Mouse (Mus musculus): ENCODE data around the gene Klk1b9.
"Not testable (repeated sequence)": the region's sequence is repeated elsewhere in the genome, so short reads cannot be mapped to it uniquely, and the experiment has no call there.

The Klk1b9 gene

GRCm38 (mm10) chr7:43975761-43976160 is at the start of gene Klk1b9:
Klk1b9 (plus strand) TSS chr7:43976061.
- not testable (repeated sequence) for DNase-seq (ENCODE audit: low read depth, low spot score)

GRCm38 (mm10) chr7:43928521-43928920 is 47.3 kb upstream of the Klk1b9 start:
- peak; percentile 74 for DNase-seq (ENCODE audit: low read depth, low spot score)

- DNase-seq (ENCODE audit: low read depth, low spot score), result no peak
Measured at GRCm38 (mm10) chr7:43932337-43932736, 43.5 kb upstream of the Klk1b9 start.

DNA sequence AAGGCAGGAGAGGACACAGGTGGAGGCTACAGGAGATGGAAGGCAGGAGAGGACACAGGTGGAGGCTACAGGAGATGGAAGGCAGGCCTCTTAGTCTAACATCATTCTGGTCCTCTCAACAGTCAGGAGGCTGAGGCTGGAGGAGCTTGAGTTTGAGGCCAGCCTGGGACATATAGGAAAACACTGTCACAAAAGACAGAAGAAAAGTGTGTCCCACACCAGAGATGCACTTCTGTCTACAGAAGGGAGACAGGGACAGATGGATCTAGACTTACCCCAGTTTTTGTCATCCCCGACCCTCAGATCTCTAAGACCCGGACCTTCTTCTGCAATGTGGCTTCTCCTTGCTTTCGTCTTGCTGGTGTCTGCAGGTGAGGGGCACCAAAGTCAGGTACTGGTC is 42.4 kb upstream of the Klk1b9 start, which contains the start of gene Klk15:
Gene Klk15, plus strand, starts transcription at position 301 of the 400 bp plus-strand sequence.
- no peak for DNase-seq (ENCODE audit: low read depth, low spot score)

GRCm38 (mm10) chr7:43934747-43935146 is 41.1 kb upstream of the Klk1b9 start:
- DNase-seq (ENCODE audit: low read depth, low spot score), result no peak

DNA sequence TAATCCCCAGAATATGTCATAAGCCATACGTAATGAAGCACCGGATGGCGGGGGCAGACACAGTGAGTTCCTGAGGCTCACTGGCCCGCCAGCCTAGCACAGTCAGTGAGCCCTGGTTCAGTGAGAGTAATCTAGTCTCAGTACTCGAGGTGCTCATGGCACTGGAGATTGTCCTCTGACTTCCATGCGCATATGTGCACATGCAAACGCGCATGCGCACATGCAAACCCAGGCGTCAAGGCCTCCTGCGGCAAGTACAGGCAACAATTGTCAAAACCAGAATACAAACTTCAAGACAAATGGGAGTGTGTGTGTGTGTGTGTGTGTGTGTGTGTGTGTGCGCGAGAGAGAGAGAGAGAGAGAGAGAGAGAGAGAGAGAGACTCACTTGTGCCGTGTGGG is 39.3 kb upstream of the Klk1b9 start:
- DNase-seq (ENCODE audit: low read depth, low spot score), result peak; percentile 21

DNA sequence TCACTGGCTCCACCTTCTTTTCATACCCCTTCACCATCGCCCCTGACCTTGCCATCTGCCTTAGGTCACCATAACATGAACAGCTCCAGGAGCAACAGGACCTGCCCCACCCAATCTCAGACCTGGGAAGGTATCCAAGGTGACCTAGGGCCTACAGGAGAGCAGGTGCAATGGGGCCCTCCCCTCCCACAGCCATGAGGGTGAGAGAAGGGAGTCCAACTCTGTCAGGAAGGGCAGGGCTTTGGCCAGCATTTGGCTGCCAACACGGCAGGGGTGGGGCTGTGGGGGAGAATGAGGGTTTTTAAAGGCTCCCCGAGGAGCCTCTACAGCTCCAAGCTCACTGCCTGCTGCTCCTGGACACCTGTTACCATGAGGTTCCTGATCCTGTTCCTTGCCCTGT is 33.6 kb upstream of the Klk1b9 start:
- not testable (repeated sequence) for DNase-seq (ENCODE audit: low read depth, low spot score)

- no peak for DNase-seq (ENCODE audit: low read depth, low spot score)
Measured at GRCm38 (mm10) chr7:43944727-43945264, 31.1 kb upstream of the Klk1b9 start.

GRCm38 (mm10) chr7:43950364-43950763 is 25.5 kb upstream of the Klk1b9 start, which contains the start of gene Klk1b8:
Klk1b8 (plus strand) TSS chr7:43950664.
- no peak for DNase-seq (ENCODE audit: low read depth, low spot score)

DNA sequence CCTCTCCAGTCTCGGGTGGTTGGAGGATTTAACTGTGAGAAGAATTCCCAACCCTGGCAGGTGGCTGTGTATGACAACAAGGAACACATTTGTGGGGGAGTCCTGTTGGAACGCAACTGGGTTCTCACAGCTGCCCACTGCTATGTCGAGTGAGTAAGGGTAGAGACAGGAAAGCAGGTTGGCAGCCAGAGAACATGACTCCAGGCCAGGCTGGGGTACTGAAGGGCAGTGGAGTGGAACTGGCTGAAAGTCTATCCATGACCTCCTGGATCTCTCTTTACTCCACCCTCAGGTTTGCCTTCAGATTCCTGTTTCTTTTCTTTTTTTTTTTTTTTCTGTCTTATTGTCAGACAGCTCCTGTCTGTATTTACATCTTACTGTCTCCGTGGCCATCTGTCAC is 23.2 kb upstream of the Klk1b9 start:
- DNase-seq (ENCODE audit: low read depth, low spot score), result no peak

DNA sequence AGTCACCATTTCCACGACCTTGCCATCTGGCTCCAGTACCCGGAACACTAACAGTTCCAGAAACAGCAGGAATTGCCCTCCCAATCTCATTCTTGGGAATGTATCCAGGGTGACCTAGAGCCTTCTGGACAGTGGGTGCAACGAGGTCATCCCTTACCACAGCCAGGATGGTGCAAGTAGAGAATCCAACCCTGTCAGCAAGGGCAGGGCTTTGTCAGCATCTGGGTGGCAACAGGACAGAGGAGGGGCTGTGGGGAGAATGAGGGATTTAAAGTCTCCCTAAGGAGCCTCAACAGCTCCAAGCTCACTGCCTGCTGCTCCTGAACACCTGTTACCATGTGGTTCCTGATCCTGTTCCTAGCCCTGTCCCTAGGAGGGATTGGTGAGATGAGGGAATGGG is 9.4 kb upstream of the Klk1b9 start, which contains the start of gene Klk1b1:
Gene Klk1b1, plus strand, starts transcription at position 301 of the 400 bp plus-strand sequence.
- DNase-seq (ENCODE audit: low read depth, low spot score), result no peak

DNA sequence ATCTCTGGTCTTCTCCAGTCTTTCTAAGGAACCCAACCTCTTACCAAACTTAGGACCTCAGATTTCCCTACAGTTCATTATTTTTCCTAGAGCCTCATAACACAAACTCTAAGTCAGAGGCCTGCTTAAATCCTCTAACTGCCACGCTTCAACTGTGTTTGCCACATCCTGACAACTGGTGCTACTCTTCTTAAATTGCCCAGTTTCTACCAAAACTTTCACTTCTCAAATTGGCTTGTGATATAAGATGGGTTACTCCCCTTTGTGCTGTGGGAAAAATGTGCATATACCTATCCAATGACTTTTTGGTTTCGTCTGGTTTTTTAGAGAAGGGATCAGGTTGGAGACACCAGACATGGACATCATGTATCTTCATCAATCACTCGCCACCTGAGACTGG is 8.8 kb upstream of the Klk1b9 start:
- no peak for DNase-seq (ENCODE audit: low read depth, low spot score)

GRCm38 (mm10) chr7:43967612-43968011 is 8.2 kb upstream of the Klk1b9 start:
- no peak for DNase-seq (ENCODE audit: low read depth, low spot score)

GRCm38 (mm10) chr7:43985657-43986056 is 9.8 kb downstream of the Klk1b9 start:
- DNase-seq (ENCODE audit: low read depth, low spot score), result no peak

- DNase-seq (ENCODE audit: low read depth, low spot score), result not testable (repeated sequence)
Measured at GRCm38 (mm10) chr7:43994821-43995220, 19.0 kb downstream of the Klk1b9 start.

- not testable (repeated sequence) for DNase-seq (ENCODE audit: low read depth, low spot score)
Measured at GRCm38 (mm10) chr7:43995577-43995976, 19.7 kb downstream of the Klk1b9 start, which contains the start of gene Klk1b11. Klk1b11 (plus strand) TSS chr7:43995877.

DNA sequence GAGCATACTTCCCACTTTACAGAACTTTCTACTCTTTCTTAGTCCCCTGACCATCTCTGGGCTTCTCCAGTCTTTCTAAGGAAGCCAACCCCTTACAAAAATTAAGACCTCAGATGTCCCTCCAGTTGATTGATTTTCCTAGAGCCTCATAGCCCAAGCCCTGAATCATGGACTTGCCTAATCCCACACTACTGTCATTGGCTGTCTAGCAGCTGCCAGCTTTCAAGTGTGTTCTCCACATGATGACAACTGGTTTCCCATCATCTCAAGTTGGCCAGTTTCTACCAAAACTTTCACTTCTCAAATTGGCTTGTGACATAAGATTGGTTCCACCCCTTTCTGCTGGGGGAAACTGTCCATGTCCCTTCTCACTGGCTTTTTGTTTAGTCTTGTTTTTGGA is 29.0 kb downstream of the Klk1b9 start:
- no peak for DNase-seq (ENCODE audit: low read depth, low spot score)

- not testable (repeated sequence) for DNase-seq (ENCODE audit: low read depth, low spot score)
Measured at GRCm38 (mm10) chr7:44011868-44012267, 36.0 kb downstream of the Klk1b9 start, which contains the start of gene Klk1b26. Klk1b26 (plus strand) TSS chr7:44012168.

DNA sequence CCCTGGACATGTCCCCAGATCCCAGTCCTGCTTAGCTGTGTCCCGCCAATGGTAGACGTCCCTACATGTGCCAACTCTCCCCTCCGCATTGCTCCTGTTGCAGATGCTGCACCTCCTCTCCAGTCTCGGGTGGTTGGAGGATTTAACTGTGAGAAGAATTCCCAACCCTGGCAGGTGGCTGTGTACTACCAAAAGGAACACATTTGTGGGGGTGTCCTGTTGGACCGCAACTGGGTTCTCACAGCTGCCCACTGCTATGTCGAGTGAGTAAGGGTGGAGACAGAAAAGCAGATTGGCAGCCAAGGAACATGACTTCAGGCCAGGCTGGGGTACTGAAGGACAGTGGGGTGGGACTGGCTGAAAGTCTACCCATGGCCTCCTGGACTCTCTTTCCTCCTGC is 38.8 kb downstream of the Klk1b9 start:
- not testable (repeated sequence) for DNase-seq (ENCODE audit: low read depth, low spot score)

DNA sequence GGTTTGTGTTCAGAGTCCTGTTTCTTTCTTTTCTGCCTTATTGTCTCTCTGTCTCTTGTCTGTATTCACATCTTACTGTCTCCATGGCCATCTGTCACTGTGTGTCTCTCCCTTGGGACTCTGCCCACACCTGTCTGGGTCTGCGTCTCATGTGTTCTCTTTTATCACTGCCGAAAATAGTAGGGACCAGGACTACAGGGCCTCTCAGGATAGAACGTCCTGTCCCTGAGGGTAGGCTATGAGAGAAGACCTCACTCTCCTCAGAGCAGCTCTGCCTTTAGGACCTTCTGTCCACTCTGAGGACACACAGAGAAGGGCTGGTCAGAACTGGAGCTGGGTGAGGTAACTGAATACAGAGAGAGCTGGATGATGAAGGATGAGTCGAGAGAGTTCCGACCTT is 39.2 kb downstream of the Klk1b9 start:
- no peak for DNase-seq (ENCODE audit: low read depth, low spot score)
